Mouse (Mus musculus): ENCODE measurements around the gene Prkab2.

DNA sequence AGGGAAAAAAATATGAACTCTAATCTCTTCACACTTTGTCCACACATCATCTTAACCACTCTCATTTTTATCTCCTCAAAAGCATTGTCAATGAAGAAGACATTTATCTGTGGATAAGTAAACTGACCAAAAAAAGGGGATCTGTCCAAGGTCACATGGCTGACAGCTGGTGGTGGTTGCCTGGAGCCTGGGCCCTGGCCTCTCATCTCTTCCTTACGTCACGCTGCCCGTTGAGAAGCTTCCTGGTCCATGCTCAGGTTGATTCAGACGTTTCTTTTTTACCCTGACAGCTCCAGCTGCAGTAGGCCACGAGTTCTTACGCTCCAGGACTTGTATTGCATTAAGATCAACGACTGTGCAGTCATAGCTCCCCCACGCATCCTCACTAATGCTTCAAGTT is 8.2 kb downstream of the Prkab2 start:
- TF ChIP-seq POLR2A (IDR thresholded peaks at IDR 0.05; ENCODE audit: control insufficient read depth, extremely low read depth, insufficient read depth, low read length, poor library complexity) (no peak), CTCF (IDR thresholded peaks at IDR 0.05; ENCODE audit: borderline replicate concordance, control insufficient read depth, extremely low read depth, insufficient read depth, low read length, poor library complexity) (no peak)

Measured in thymus, adult 2 months (tissue).